Mouse (Mus musculus) midbrain, embryonic 14.5 days (tissue): ENCODE results near the gene Hoxa7. TPM values are rescaled to one million over a fixed set of nuclear protein-coding genes. Genes with fewer than 3 reads are reported as not detected.

Source experiments
- ATAC-seq: fragments of 200-750 bp; cut with Nextera tagmentation; 2 replicates; pipeline ENCODE4 v1.8.0; 2017; ENCODE audit warnings: moderate number of reproducible peaks, moderate library complexity; ENCODE audit not compliant: low FRiP score, low TSS enrichment
- DNase-seq: peaks from one replicate; pipeline ENCODE4 v3.0.0-alpha.2; 2015
- H3K27ac ChIP-seq: fragments of 300-500 bp; sonication (generic); replicated peaks from 2 replicates; pipeline ENCODE4 v1.5.1; 2014; ENCODE audit warnings: mild to moderate bottlenecking, low read depth, low read length, moderate library complexity
- H3K27me3 ChIP-seq: fragments of 300-500 bp; sonication (generic); 2 replicates; pipeline ENCODE4 v1.6.1; 2014; ENCODE audit warnings: low read length, control low read depth, mixed read lengths; ENCODE audit not compliant: control insufficient read depth, insufficient read depth
- H3K36me3 ChIP-seq: fragments of 300-500 bp; sonication (generic); 2 replicates; pipeline ENCODE4 v1.6.1; 2014; ENCODE audit warnings: low read length, control low read depth; ENCODE audit not compliant: control insufficient read depth, insufficient read depth
- H3K4me1 ChIP-seq: fragments of 300-500 bp; sonication (generic); 2 replicates; pipeline ENCODE4 v1.6.1; 2014; ENCODE audit warnings: mild to moderate bottlenecking, antibody characterized with exemption, low read length, control low read depth; ENCODE audit not compliant: control insufficient read depth, insufficient read depth
- H3K4me2 ChIP-seq: fragments of 300-500 bp; sonication (generic); 2 replicates; pipeline ENCODE4 v1.6.1; 2014; ENCODE audit warnings: mild to moderate bottlenecking, low read length, moderate library complexity
- H3K4me3 ChIP-seq: fragments of 300-500 bp; sonication (generic); replicated peaks from 2 replicates; pipeline ENCODE4 v1.5.1; 2014; ENCODE audit warnings: low read depth, low read length
- H3K9ac ChIP-seq: fragments of 300-500 bp; sonication (generic); replicated peaks from 2 replicates; pipeline ENCODE4 v1.6.1; 2014; ENCODE audit warnings: mild to moderate bottlenecking, low read length, moderate library complexity
- H3K9me3 ChIP-seq: fragments of 300-500 bp; sonication (generic); 2 replicates; pipeline ENCODE4 v1.6.1; 2016; ENCODE audit warnings: low read length, control low read depth, mixed read lengths; ENCODE audit not compliant: control insufficient read depth
- WGBS: fragments of 180-500 bp; shearing (Covaris S2); extraction: QIAGEN DNeasy Blood & Tissue Kit; methylation state at CpG from one replicate; pipeline ENCODE4 v1.1.7; 2014; 5-methylcytosine and 5-hydroxymethylcytosine counted together
- polyA plus RNA-seq: library from polyadenylated mRNA; unstranded; fragments of >200 nt; fragmentation: Nextera tagmentation; extraction: Ambion mirVana; gene quantifications from 2 replicates; pipeline ENCODE4 v1.2.1, GENCODE M21; 2014

Hoxa7 gene
- polyA plus RNA-seq, 1 experiment from 2014 or later = not detected

GRCm38 (mm10) chr6:52189172-52189591 is 32.5 kb downstream of the Hoxa7 start:
- Histone ChIP-seq H3K4me3 (no peak overlapping the region), H3K9me3 (no peaks in the 10 kb centered on the region), H3K9ac (no peak overlapping the region), H3K27me3 (peaks cover 100% of the 10 kb centered on the region), H3K4me1 (peaks cover 4% of the 10 kb centered on the region; the same call in 1 of the 2 replicates), H3K27ac (no peak overlapping the region), H3K4me2 (no peak overlapping the region), H3K36me3 (no peaks in the 10 kb centered on the region)
- no peak for DNase-seq
- 6% methylated on average over 5 of the region's 5 CpGs for WGBS
- ATAC-seq = no peak

GRCm38 (mm10) chr6:52186500-52186899 is 35.2 kb downstream of the Hoxa7 start:
- Histone ChIP-seq H3K4me3 (no peak overlapping the region), H3K4me2 (no peak overlapping the region)

GRCm38 (mm10) chr6:52185834-52186233 is 35.8 kb downstream of the Hoxa7 start:
- DNase-seq (no peak), ATAC-seq (no peak)
- H3K4me1 ChIP-seq = no peaks in the 10 kb centered on the region
- no peak overlapping the region for H3K9ac ChIP-seq
- WGBS = 12% methylated on average over 3 of the region's 3 CpGs
- no peak overlapping the region for H3K4me2 ChIP-seq
- H3K36me3 ChIP-seq = no peaks in the 10 kb centered on the region
- H3K9me3 ChIP-seq = no peaks in the 10 kb centered on the region
- H3K4me3 ChIP-seq = no peak overlapping the region
- H3K27ac ChIP-seq = no peak overlapping the region
- peaks cover 100% of the 10 kb centered on the region for H3K27me3 ChIP-seq

More at GRCm38 (mm10) chr6:52186500-52186899, 35.2 kb downstream of the Hoxa7 start:
- DNase-seq (no peak), ATAC-seq (no peak)
- H3K9ac ChIP-seq = no peak overlapping the region
- H3K27me3 ChIP-seq = peaks cover 100% of the 10 kb centered on the region
- no peak overlapping the region for H3K27ac ChIP-seq
- H3K4me1 ChIP-seq = no peaks in the 10 kb centered on the region
- H3K9me3 ChIP-seq = no peaks in the 10 kb centered on the region
- WGBS = 2% methylated on average over 1 of the region's 1 CpGs
- H3K36me3 ChIP-seq = no peaks in the 10 kb centered on the region

- no peak for DNase-seq
- ATAC-seq = no peak
- H3K9ac ChIP-seq = no peak overlapping the region
- H3K27me3 ChIP-seq = peaks cover 100% of the 10 kb centered on the region
- H3K36me3 ChIP-seq = no peaks in the 10 kb centered on the region
- H3K4me1 ChIP-seq = no peaks in the 10 kb centered on the region
- H3K27ac ChIP-seq = no peak overlapping the region
- H3K4me3 ChIP-seq = no peak overlapping the region
- H3K4me2 ChIP-seq = no peak overlapping the region
- H3K9me3 ChIP-seq = no peaks in the 10 kb centered on the region
- WGBS = under 1% methylated on average over 19 of the region's 19 CpGs
These were observed 36.4 kb downstream of the Hoxa7 start for GRCm38 (mm10) chr6:52185222-52185621.

GRCm38 (mm10) chr6:52184668-52185067 is 37.0 kb downstream of the Hoxa7 start:
- 0% methylated on average over 6 of the region's 6 CpGs for WGBS
- DNase-seq = no peak
- no peaks in the 10 kb centered on the region for H3K4me1 ChIP-seq
- no peak overlapping the region for H3K9ac ChIP-seq
- no peak for ATAC-seq
- peaks cover 100% of the 10 kb centered on the region for H3K27me3 ChIP-seq
- H3K36me3 ChIP-seq = no peaks in the 10 kb centered on the region
- H3K27ac ChIP-seq = no peak overlapping the region
- no peak overlapping the region for H3K4me2 ChIP-seq
- H3K4me3 ChIP-seq = no peak overlapping the region
- H3K9me3 ChIP-seq = no peaks in the 10 kb centered on the region

- ATAC-seq (no peak), DNase-seq (no peak)
- no peaks in the 10 kb centered on the region for H3K36me3 ChIP-seq
- no peak overlapping the region for H3K4me2 ChIP-seq
- H3K4me3 ChIP-seq = no peak overlapping the region
- H3K9me3 ChIP-seq = no peaks in the 10 kb centered on the region
- H3K4me1 ChIP-seq = no peaks in the 10 kb centered on the region
- WGBS = 9% methylated on average over 10 of the region's 10 CpGs
- H3K27me3 ChIP-seq = peaks cover 100% of the 10 kb centered on the region
- no peak overlapping the region for H3K9ac ChIP-seq
- H3K27ac ChIP-seq = no peak overlapping the region
These were observed 38.2 kb downstream of the Hoxa7 start for GRCm38 (mm10) chr6:52183311-52184080.

- H3K9me3 ChIP-seq = no peaks in the 10 kb centered on the region
- 0% methylated on average over 1 of the region's 1 CpGs for WGBS
- no peaks in the 10 kb centered on the region for H3K36me3 ChIP-seq
- no peak for ATAC-seq
- H3K4me1 ChIP-seq = no peaks in the 10 kb centered on the region
- H3K4me2 ChIP-seq = no peak overlapping the region
- H3K4me3 ChIP-seq = no peak overlapping the region
- no peak for DNase-seq
- H3K27me3 ChIP-seq = peaks cover 100% of the 10 kb centered on the region
- no peak overlapping the region for H3K9ac ChIP-seq
- no peak overlapping the region for H3K27ac ChIP-seq
These were observed 38.9 kb downstream of the Hoxa7 start for GRCm38 (mm10) chr6:52182793-52183192.

- H3K27me3 ChIP-seq = peaks cover 100% of the 10 kb centered on the region
- DNase-seq = no peak
These were observed 39.6 kb downstream of the Hoxa7 start for GRCm38 (mm10) chr6:52182030-52182429.

GRCm38 (mm10) chr6:52180726-52181125 is 40.9 kb downstream of the Hoxa7 start:
- DNase-seq (no peak), ATAC-seq (no peak)
- Histone ChIP-seq H3K27me3 (peaks cover 100% of the 10 kb centered on the region), H3K4me1 (no peaks in the 10 kb centered on the region), H3K9ac (no peak overlapping the region), H3K36me3 (no peaks in the 10 kb centered on the region), H3K27ac (no peak overlapping the region), H3K4me3 (no peak overlapping the region), H3K4me2 (no peak overlapping the region), H3K9me3 (no peaks in the 10 kb centered on the region)
- WGBS = 7% methylated on average over 3 of the region's 3 CpGs

More at GRCm38 (mm10) chr6:52182030-52182429, 39.6 kb downstream of the Hoxa7 start:
- H3K36me3 ChIP-seq = no peaks in the 10 kb centered on the region
- ATAC-seq = no peak
- 23% methylated on average over 2 of the region's 2 CpGs for WGBS
- no peaks in the 10 kb centered on the region for H3K9me3 ChIP-seq
- no peak overlapping the region for H3K27ac ChIP-seq
- H3K4me1 ChIP-seq = no peaks in the 10 kb centered on the region
- H3K4me3 ChIP-seq = no peak overlapping the region
- no peak overlapping the region for H3K4me2 ChIP-seq
- no peak overlapping the region for H3K9ac ChIP-seq
